Mouse (Mus musculus) midbrain, embryonic 14.5 days (tissue): ENCODE data around the gene Tmem86b. TPM values are rescaled to one million over a fixed set of nuclear protein-coding genes. Genes with fewer than 3 reads are reported as not detected.
"Not testable (repeated sequence)": the region's sequence is repeated elsewhere in the genome, so short reads cannot be mapped to it uniquely, and the experiment has no call there.

Experiments used
- ATAC-seq: fragments of 200-750 bp; cut with Nextera tagmentation; 2 replicates; pipeline ENCODE4 v1.8.0; 2017; ENCODE audit warnings: moderate number of reproducible peaks, moderate library complexity; ENCODE audit not compliant: low FRiP score, low TSS enrichment
- DNase-seq: peaks from one replicate; pipeline ENCODE4 v3.0.0-alpha.2; 2015
- H3K27ac ChIP-seq: fragments of 300-500 bp; sonication (generic); replicated peaks from 2 replicates; pipeline ENCODE4 v1.5.1; 2014; ENCODE audit warnings: mild to moderate bottlenecking, low read depth, low read length, moderate library complexity
- H3K27me3 ChIP-seq: fragments of 300-500 bp; sonication (generic); 2 replicates; pipeline ENCODE4 v1.6.1; 2014; ENCODE audit warnings: low read length, control low read depth, mixed read lengths; ENCODE audit not compliant: control insufficient read depth, insufficient read depth
- H3K36me3 ChIP-seq: fragments of 300-500 bp; sonication (generic); 2 replicates; pipeline ENCODE4 v1.6.1; 2014; ENCODE audit warnings: low read length, control low read depth; ENCODE audit not compliant: control insufficient read depth, insufficient read depth
- H3K4me1 ChIP-seq: fragments of 300-500 bp; sonication (generic); 2 replicates; pipeline ENCODE4 v1.6.1; 2014; ENCODE audit warnings: mild to moderate bottlenecking, antibody characterized with exemption, low read length, control low read depth; ENCODE audit not compliant: control insufficient read depth, insufficient read depth
- H3K4me2 ChIP-seq: fragments of 300-500 bp; sonication (generic); 2 replicates; pipeline ENCODE4 v1.6.1; 2014; ENCODE audit warnings: mild to moderate bottlenecking, low read length, moderate library complexity
- H3K4me3 ChIP-seq: fragments of 300-500 bp; sonication (generic); replicated peaks from 2 replicates; pipeline ENCODE4 v1.5.1; 2014; ENCODE audit warnings: low read depth, low read length
- H3K9ac ChIP-seq: fragments of 300-500 bp; sonication (generic); replicated peaks from 2 replicates; pipeline ENCODE4 v1.6.1; 2014; ENCODE audit warnings: mild to moderate bottlenecking, low read length, moderate library complexity
- H3K9me3 ChIP-seq: fragments of 300-500 bp; sonication (generic); 2 replicates; pipeline ENCODE4 v1.6.1; 2016; ENCODE audit warnings: low read length, control low read depth, mixed read lengths; ENCODE audit not compliant: control insufficient read depth
- WGBS: fragments of 180-500 bp; shearing (Covaris S2); extraction: QIAGEN DNeasy Blood & Tissue Kit; methylation state at CpG from one replicate; pipeline ENCODE4 v1.1.7; 2014; 5-methylcytosine and 5-hydroxymethylcytosine counted together
- microRNA-seq: library from miRNA; unstranded; fragments of <30 nt; microRNA quantifications from one replicate; pipeline ENCODE4, GENCODE M21; 2016
- polyA plus RNA-seq: library from polyadenylated mRNA; unstranded; fragments of >200 nt; fragmentation: Nextera tagmentation; extraction: Ambion mirVana; gene quantifications from 2 replicates; pipeline ENCODE4 v1.2.1, GENCODE M21; 2014

Gene Tmem86b
- polyA plus RNA-seq, 1 experiment from 2014 or later: 3.2 TPM

- H3K4me2 ChIP-seq, ATAC-seq, H3K27me3 ChIP-seq, H3K27ac ChIP-seq, H3K4me1 ChIP-seq, H3K4me3 ChIP-seq, H3K9ac ChIP-seq, H3K9me3 ChIP-seq, H3K36me3 ChIP-seq, DNase-seq: not testable (repeated sequence)
- 80% methylated on average over 3 of the region's 3 CpGs for WGBS
These were observed 49.7 kb downstream of the Tmem86b start for GRCm38 (mm10) chr7:4581481-4581880.

Small RNA genes lying within 50 kb of the gene (microRNA-seq; reads per million reads assigned to microRNA genes)
- gene Gm23577: not detected

Other genes starting within 250 kb of the Tmem86b start
- 0.14 TPM in 1 of 2 replicates, not detected in the other for gene Gp6, start 233.7 kb downstream of the Tmem86b start, polyA plus RNA-seq
- 35.5 and 43.1 TPM in 2 replicates for gene Rdh13, start 185.8 kb downstream of the Tmem86b start, polyA plus RNA-seq
- 6.9 and 9.1 TPM in 2 replicates for gene Eps8l1, start 170.7 kb downstream of the Tmem86b start, polyA plus RNA-seq
- gene Ppp1r12c, start 129.7 kb downstream of the Tmem86b start, polyA plus RNA-seq: 46.2 and 50.7 TPM in 2 replicates
- gene Tnnt1, start 115.0 kb downstream of the Tmem86b start, polyA plus RNA-seq: 2.6 and 2.7 TPM in 2 replicates
- gene Tnni3, start 107.2 kb downstream of the Tmem86b start, polyA plus RNA-seq: 1.5 and 2.0 TPM in 2 replicates
- gene Dnaaf3, start 99.0 kb downstream of the Tmem86b start, polyA plus RNA-seq: 0.58 and 1.4 TPM in 2 replicates
- gene Syt5, start 83.9 kb downstream of the Tmem86b start, polyA plus RNA-seq: 106 and 143 TPM in 2 replicates
- 0.09 and 0.13 TPM in 2 replicates for gene Ptprh, start 27.4 kb downstream of the Tmem86b start, polyA plus RNA-seq
- 8.7 and 11.2 TPM in 2 replicates for gene Ppp6r1, start 27.6 kb upstream of the Tmem86b start, polyA plus RNA-seq
- 136 and 169 TPM in 2 replicates for gene Hspbp1, start 53.6 kb upstream of the Tmem86b start, polyA plus RNA-seq
- gene Brsk1, start 59.2 kb upstream of the Tmem86b start, polyA plus RNA-seq: 10.0 and 10.8 TPM in 2 replicates
- gene Tmem150b, start 93.8 kb upstream of the Tmem86b start, polyA plus RNA-seq: 0.12 and 0.42 TPM in 2 replicates
- gene Kmt5c, start 108.7 kb upstream of the Tmem86b start, polyA plus RNA-seq: 56.2 and 67.0 TPM in 2 replicates
- 10.2 and 13.0 TPM in 2 replicates for gene Cox6b2, start 121.7 kb upstream of the Tmem86b start, polyA plus RNA-seq
- not detected in 2 replicates for gene Fam71e2, start 139.9 kb upstream of the Tmem86b start, polyA plus RNA-seq
- gene Il11, start 151.4 kb upstream of the Tmem86b start, polyA plus RNA-seq: 0.17 and 0.43 TPM in 2 replicates
- not detected in 2 replicates for gene Tmem190, start 151.5 kb upstream of the Tmem86b start, polyA plus RNA-seq
- 2.7 and 3.5 TPM in 2 replicates for gene Tmem238, start 158.2 kb upstream of the Tmem86b start, polyA plus RNA-seq
- 149 and 188 TPM in 2 replicates for gene Rpl28, start 161.5 kb upstream of the Tmem86b start, polyA plus RNA-seq
- gene Ube2s, start 181.2 kb upstream of the Tmem86b start, polyA plus RNA-seq: 290 and 338 TPM in 2 replicates
- gene Shisa7, start 213.3 kb upstream of the Tmem86b start, polyA plus RNA-seq: 14.0 and 19.4 TPM in 2 replicates
- gene Isoc2b, start 238.8 kb upstream of the Tmem86b start, polyA plus RNA-seq: 3.5 and 6.6 TPM in 2 replicates
- gene Isoc2a, start 245.7 kb upstream of the Tmem86b start, polyA plus RNA-seq: 0.43 and 0.54 TPM in 2 replicates